Mouse (Mus musculus) urinary bladder, postnatal 0 days (tissue): ENCODE data around the gene Desi1. TPM values are rescaled to one million over a fixed set of nuclear protein-coding genes. Genes with fewer than 3 reads are reported as not detected.

Source experiments
- polyA plus RNA-seq: library from polyadenylated mRNA; unstranded; fragments of >200 nt; fragmentation: Nextera tagmentation; extraction: Ambion mirVana; gene quantifications from 2 replicates; pipeline ENCODE4 v1.2.1, GENCODE M21; 2015

The Desi1 gene
- polyA plus RNA-seq = 15.0 and 17.9 TPM in 2 replicates

DNA sequence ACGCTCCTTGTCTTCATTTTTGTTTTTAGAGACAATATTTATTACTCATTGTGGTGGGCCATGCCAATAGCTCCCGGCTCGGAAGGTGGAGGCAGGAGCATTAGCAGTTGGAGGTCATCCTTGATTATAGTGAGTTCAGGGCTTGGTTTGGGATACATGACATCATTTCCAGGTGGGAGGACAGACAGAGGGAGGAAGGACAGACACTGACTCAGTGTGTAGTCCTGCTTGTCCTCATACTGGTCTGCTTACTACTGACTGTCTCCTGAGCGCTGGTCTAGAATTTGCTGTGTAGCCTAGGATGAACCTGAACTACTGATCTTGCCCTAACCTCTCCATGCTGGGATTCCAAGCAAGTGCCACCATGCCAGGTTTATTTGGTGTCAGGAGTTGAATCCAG lies at the start of gene Desi1:
TSS of gene Desi1 (minus strand) at position 101 of the 400 bp plus-strand sequence.

DNA sequence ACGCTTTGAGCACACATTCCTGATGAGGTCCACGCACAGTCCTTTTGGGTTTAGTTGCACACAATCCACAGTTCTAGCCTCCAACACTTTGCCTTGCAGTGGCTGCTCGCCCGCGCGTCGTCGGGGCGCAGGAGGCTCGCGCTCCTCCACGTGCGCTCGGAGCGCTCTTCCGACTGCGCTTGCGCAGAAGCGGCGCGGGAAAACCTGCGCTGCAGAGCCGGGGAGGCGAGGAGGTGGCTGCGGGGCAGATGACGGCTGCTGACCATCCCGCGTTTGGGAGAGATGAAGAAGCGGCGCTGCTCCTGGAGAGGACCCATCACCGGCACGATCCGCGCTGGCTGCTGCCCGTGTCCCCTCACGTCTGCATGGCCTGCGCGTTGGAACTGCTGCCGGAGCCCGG lies 36.2 kb upstream of the Desi1 start, which contains the start of gene Mei1:
TSS of gene Mei1 (plus strand) at position 99 of the 400 bp plus-strand sequence.

DNA sequence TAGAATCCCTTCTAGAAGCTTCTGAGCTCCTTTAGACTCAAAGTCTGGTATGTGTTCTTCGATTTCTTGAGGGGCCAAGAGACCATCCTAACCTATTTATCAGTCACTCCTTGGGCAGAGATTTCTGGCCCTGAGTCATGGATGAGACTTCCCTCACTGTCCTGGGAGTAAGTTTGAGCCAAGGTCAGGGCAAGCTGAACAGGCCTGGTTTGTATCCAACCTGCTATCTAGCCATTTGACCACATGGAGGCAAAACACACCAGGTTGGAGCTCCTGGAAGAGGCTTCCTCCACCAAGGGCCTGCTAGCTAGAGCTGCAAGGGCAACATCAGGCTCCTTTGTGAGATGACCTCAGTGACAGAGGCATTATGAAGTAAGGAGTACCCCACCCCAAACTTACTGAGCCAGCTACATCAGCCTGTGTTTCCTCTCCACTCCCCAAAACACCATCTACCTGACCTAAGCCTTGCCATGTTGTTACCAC lies 25.1 kb upstream of the Desi1 start, which contains the start of gene 4930407I10Rik:
TSS of gene 4930407I10Rik (plus strand) at position 433 of the 483 bp plus-strand sequence.

DNA sequence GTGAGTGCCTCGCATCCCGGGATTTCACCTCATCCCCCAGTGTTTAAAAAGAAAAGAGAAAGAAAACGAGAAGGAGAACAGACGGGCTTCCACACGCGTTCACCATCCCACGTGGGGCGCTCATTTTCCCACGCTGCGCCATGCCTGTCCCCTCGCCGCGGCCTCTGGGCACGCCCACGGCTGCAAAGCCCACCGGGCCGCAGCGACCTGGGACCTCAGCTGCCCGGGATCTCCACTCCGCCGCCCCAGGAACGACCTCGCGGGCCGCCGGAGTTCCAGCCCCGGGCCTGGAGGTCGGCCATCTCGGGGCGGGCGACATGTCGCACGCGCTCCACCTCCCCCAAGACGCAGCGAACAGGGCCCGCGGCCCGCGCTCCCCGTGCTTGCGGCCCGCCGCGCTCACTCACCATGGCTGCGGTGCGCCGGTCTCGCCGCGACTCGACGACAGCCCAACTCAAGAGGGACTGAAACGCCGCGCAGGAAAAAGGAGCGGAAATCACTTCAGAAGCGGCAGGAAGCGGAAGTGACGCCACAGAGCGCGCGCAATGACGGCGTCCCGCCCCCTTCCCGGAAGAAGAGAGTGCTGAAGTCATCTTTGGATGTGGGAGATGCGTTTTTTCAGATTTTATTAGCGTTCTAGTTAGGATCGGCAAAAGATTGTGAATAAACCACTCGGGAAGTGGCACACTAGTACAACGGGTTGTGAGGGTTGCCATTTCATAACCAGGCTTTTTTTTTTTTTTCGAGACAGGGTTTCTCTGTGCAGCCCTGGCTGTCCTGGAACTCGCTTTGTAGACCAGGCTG lies 13.6 kb upstream of the Desi1 start, which contains the start of gene Snu13:
TSS of gene Snu13 (minus strand) at position 519 of the 804 bp plus-strand sequence.

DNA sequence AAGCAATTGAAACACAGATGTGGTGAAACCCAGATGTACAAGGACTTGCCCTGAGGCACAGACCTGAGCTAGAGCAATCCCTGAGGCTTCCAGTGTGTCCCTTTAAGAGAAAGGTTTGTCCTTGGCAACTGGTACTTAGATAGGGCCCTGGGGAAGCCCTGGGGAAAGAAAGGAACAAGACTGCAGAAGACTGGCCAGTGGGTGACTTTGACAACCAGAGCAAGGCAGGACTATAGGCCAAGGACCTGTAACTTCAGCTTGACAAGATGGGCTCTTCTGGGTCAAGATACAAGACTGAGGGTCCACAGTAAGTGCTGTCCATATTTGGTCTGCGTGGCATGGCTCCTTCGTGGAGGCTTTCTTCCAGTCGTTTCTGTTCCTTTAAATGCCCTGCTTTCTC lies 46.0 kb downstream of the Desi1 start, which contains the start of gene Xrcc6:
TSS of gene Xrcc6 (plus strand) at position 190 of the 400 bp plus-strand sequence.

DNA sequence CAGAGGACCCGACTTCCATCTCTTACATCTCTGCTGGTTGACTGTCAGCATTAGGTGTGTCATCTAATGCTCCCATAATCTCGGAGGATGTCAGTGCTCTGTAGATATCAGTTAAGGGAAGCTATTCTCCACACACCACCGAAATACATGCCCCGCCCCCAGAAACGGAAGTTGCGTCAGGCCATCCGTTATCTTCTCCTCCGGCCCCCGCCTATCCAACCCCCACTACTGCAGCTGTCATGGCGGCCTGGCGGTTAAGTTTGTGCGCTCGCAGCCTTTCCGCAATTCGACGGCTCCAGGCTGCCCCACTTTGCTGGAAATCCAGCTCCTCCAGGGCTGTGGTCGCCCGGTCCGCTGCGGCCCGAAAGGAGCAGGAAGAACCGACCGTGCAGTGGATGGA lies 53.3 kb downstream of the Desi1 start, which contains the start of gene 1700029P11Rik:
TSS of gene 1700029P11Rik (plus strand) at position 220 of the 400 bp plus-strand sequence.

DNA sequence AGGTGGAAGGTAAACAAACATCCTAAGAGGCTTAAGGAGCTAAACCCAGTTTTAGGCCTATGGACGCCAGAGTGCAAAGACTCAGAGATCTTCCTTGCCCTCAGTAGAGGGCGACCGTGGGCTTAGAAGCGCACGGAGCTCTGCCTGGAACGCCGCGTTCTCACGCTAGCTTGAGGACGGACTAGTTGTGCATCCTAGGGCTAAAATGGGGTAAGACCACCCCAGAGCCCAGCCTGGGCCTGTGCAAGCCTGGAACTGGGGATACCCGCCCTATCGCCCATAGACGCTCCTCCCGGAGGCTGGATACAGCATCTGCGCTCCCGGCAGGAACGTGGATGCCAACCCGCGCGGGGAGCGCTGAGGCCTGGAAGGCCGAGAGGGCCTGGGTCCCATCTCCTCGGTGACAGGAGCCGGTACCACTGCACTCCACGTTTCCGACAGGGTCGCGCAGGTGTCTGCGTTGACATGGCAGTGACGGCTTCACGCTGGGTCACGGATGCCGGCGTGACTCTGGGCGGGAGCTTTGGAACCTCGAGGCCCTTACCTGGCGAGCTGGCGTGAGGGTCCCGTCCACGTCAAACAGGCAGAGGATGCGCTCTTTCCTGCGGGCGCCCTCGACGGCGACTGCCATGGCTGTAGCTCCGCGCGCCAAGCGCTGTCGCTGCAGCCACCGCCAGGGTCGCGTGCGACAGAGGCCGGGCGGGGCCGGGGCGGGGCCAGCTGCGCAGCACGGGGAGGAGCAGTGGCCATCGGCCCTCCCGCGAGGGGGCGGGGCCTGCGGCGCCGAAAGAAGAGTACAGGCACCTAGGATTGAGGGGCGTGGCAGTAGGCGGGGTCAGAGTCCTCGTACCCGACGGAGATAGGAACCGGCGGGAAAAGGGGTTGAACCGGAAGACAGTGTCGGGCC lies 73.2 kb downstream of the Desi1 start, which contains the start of gene Pmm1:
TSS of gene Pmm1 (minus strand) at position 760 of the 907 bp plus-strand sequence.

Other genes starting within 250 kb of the Desi1 start
- 15.8 and 17.3 TPM in 2 replicates for gene Tef, start 231.4 kb downstream of the Desi1 start, polyA plus RNA-seq
- 14.3 and 16.8 TPM in 2 replicates for gene Tob2, start 175.1 kb downstream of the Desi1 start, polyA plus RNA-seq
- gene Phf5a, start 162.0 kb downstream of the Desi1 start, polyA plus RNA-seq = 63.1 and 72.5 TPM in 2 replicates
- 122 and 139 TPM in 2 replicates for gene Aco2, start 161.6 kb downstream of the Desi1 start, polyA plus RNA-seq
- gene Polr3h, start 107.6 kb downstream of the Desi1 start, polyA plus RNA-seq = 50.2 and 53.4 TPM in 2 replicates
- 33.4 and 35.6 TPM in 2 replicates for gene Csdc2, start 97.1 kb downstream of the Desi1 start, polyA plus RNA-seq
- 33.4 and 34.9 TPM in 2 replicates for gene Pmm1, start 72.9 kb downstream of the Desi1 start, polyA plus RNA-seq
- gene 1700029P11Rik, start 53.3 kb downstream of the Desi1 start, polyA plus RNA-seq = not detected in 2 replicates
- 31.5 and 34.8 TPM in 2 replicates for gene Xrcc6, start 46.0 kb downstream of the Desi1 start, polyA plus RNA-seq
- 127 and 135 TPM in 2 replicates for gene Snu13, start 13.7 kb upstream of the Desi1 start, polyA plus RNA-seq
- not detected in 2 replicates for gene 4930407I10Rik, start 25.3 kb upstream of the Desi1 start, polyA plus RNA-seq
- 0.31 and 0.35 TPM in 2 replicates for gene Mei1, start 36.1 kb upstream of the Desi1 start, polyA plus RNA-seq
- gene Ccdc134, start 94.1 kb upstream of the Desi1 start, polyA plus RNA-seq = 10.0 and 11.2 TPM in 2 replicates
- gene Srebf2, start 113.3 kb upstream of the Desi1 start, polyA plus RNA-seq = 109 and 175 TPM in 2 replicates
- gene Shisa8, start 179.0 kb upstream of the Desi1 start, polyA plus RNA-seq = 0.10 TPM in 1 of 2 replicates, not detected in the other
- not detected in 2 replicates for gene Tnfrsf13c, start 190.5 kb upstream of the Desi1 start, polyA plus RNA-seq
- 17.1 and 26.2 TPM in 2 replicates for gene Cenpm, start 210.9 kb upstream of the Desi1 start, polyA plus RNA-seq
- not detected in 2 replicates for gene 1500009C09Rik, start 218.5 kb upstream of the Desi1 start, polyA plus RNA-seq
- gene Sept3, start 241.0 kb upstream of the Desi1 start, polyA plus RNA-seq = 0.48 and 0.78 TPM in 2 replicates